Mouse (Mus musculus) heart, adult 11 months (tissue): ENCODE measurements around the gene B4galt4.
"Not testable (repeated sequence)": the region's sequence is repeated elsewhere in the genome, so short reads cannot be mapped to it uniquely, and the experiment has no call there.

Source experiments
- DNase-seq: peaks from one replicate; pipeline ENCODE4 v3.0.0; 2022

The B4galt4 gene

GRCm38 (mm10) chr16:38772906-38773496 lies 30.9 kb downstream of the B4galt4 start:
- DNase-seq: no peak

GRCm38 (mm10) chr16:38774964-38775746 lies 33.1 kb downstream of the B4galt4 start:
- no peak for DNase-seq

DNA sequence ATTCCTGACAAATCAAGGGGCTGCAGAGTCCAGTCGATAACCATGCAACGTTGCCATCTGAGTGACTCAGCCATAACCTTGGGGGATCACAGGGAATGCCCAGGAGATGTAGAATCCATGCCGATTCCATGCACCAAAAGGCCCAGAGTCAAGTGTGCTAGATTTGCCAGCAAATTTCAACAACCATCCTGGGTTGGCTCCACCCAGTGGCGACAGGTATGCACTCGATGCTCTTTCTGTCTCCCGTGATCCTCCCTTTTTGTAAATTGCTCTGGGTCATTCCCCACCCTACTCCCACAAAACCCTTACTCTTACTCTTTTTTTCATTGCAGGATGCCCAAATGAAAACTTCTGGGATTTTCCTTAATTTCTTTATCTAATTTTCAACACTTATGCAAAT lies 34.3 kb downstream of the B4galt4 start:
- DNase-seq: no peak

GRCm38 (mm10) chr16:38780960-38781572 lies 39.0 kb downstream of the B4galt4 start:
- no peak for DNase-seq

- DNase-seq: peak; percentile 64
These were observed 39.9 kb downstream of the B4galt4 start for GRCm38 (mm10) chr16:38781946-38782345.

DNA sequence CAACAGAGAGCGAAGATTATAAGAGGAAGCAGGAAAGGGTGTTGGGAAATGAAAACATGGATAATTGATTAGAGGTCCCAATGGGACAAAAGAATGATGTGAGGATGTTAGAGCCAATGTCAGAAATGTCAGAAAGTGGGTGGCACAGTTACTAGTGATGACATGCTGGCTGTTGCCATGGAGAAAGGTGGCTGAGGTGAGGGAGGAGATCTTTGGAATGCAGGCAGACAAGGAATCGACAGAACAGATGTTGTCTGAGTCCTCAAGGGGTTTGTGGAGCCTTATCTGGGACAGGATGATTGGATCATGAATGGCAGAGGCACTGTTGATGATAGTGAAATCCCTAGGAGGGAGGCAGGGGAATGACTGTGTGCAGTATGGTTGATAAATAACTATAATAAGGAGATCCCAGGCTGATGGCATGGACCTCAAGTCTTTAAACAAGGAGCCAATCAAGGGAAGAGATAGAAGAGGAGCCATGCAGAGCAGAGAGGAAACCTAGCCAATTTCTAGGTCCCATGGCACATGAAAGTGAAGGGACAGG lies 40.5 kb downstream of the B4galt4 start:
- peak; percentile 71 for DNase-seq

GRCm38 (mm10) chr16:38785301-38785700 lies 43.2 kb downstream of the B4galt4 start:
- DNase-seq: peak; percentile 81

- peak; percentile 13 for DNase-seq
These were observed 47.0 kb downstream of the B4galt4 start for GRCm38 (mm10) chr16:38789016-38789415.

- DNase-seq: peak; percentile 9
These were observed 47.9 kb downstream of the B4galt4 start for GRCm38 (mm10) chr16:38789966-38790365.

GRCm38 (mm10) chr16:38793120-38793519 lies 51.1 kb downstream of the B4galt4 start:
- peak; percentile 85 for DNase-seq

DNA sequence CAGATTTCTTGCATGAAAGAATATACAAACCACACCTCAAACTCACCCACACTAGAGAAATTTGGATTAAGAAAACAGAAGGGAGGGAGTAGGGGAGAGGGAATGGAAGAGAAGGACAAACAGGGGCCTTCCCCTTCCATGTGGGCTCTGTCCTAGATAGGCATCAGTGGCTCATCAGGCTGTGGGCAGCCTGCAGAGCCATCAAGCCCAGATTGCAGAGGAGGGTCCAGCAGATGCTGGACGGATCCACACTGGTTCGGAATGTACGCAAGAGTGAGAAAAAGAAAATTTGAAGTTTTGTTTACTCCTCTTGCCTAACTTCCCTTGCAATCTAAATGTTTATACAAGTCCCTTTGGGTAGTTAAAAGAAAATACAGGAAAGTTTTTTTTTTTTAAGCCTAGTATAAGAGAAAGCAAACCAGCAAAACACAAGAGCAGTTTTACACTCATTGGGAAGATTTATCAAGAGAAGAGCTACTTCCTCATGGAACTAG lies 56.9 kb downstream of the B4galt4 start:
- DNase-seq: peak; percentile 41

GRCm38 (mm10) chr16:38800091-38800490 lies 58.0 kb downstream of the B4galt4 start, which contains the start of gene Upk1b:
TSS of gene Upk1b (minus strand) at chr16:38800328.
- DNase-seq: peak; percentile 87

DNA sequence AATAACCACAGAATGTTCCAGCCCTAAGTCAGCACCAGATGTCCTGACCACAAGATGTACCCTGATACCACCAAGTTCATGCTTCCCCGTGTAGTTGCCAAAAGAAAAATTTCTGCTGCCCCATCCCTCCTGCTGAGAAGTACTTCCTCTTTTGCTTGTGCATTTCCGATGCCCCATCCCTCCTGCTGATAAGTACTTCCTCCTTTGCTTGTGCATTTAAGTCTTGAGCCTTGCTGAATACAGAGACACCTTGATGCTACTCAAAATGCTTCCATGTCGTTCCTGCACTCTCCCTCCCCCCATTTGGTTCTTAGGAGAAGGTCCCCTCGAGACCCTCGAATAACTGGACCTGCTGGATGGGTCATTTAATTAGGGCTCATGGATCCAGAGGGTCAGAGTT lies 65.7 kb downstream of the B4galt4 start:
- DNase-seq: not testable (repeated sequence)

- no peak for DNase-seq
These were observed 68.1 kb downstream of the B4galt4 start for GRCm38 (mm10) chr16:38810196-38810595.

- DNase-seq: peak; percentile 95
These were observed 70.5 kb downstream of the B4galt4 start for GRCm38 (mm10) chr16:38812521-38812920.
